Mouse (Mus musculus) macrophage (primary cell): ENCODE data around the gene Srsf7. TPM values are rescaled to one million over a fixed set of nuclear protein-coding genes. Genes with fewer than 3 reads are reported as not detected.

ENCODE experiments used
- H3K27ac ChIP-seq: fragments of 350-480 bp; formaldehyde crosslinking; 2 replicates; pipeline ENCODE4 v1.9.0; 2021
- H3K36me3 ChIP-seq: fragments of 350-480 bp; formaldehyde crosslinking; 2 replicates; pipeline ENCODE4 v1.9.0; 2021; ENCODE audit errors: inconsistent target
- H3K4me3 ChIP-seq: fragments of 350-480 bp; formaldehyde crosslinking; 2 replicates; pipeline ENCODE4 v1.9.0; 2021; ENCODE audit errors: inconsistent target
- H3K79me2 ChIP-seq: fragments of 350-480 bp; formaldehyde crosslinking; 2 replicates; pipeline ENCODE4 v1.9.0; 2021; ENCODE audit errors: inconsistent target
- WGBS: methylation state at CpG from one replicate; pipeline ENCODE4 v1.1.7; 2026; ENCODE audit warnings: inconsistent platforms; ENCODE audit not compliant: missing documents; 5-methylcytosine and 5-hydroxymethylcytosine counted together
- polyA plus RNA-seq: library from polyadenylated mRNA; stranded (reverse); fragments of 250-400 nt; gene quantifications from 3 replicates; pipeline ENCODE4 v1.2.4, GENCODE M21; 2018; ENCODE audit warnings: inconsistent platforms

Gene Srsf7
- polyA plus RNA-seq, 1 experiment from 2014 or later: 52.8 TPM

DNA sequence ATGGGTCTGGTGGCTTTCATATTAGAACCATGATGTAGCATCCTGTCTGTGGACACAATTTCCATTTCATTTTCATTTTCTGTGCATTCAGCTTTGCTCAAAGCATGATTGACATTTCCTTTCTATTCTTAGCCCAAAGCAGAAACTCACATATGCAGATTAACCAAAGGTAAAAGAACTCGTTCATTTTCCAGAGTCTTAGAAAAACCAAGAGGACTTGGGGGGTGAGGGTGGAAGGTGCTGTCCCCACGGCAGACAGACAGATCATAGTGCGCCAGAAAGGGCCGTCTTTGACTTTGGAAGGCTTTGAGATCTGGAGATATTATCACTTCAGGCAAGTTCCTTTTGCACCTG lies 31.7 kb downstream of the Srsf7 start:
- H3K4me3 ChIP-seq: no peak overlapping the region
- no peak overlapping the region for H3K27ac ChIP-seq
- no peaks in the 10 kb centered on the region for H3K36me3 ChIP-seq
- H3K79me2 ChIP-seq: no peaks in the 10 kb centered on the region
- 52% methylated on average over 4 of the region's 4 CpGs for WGBS

DNA sequence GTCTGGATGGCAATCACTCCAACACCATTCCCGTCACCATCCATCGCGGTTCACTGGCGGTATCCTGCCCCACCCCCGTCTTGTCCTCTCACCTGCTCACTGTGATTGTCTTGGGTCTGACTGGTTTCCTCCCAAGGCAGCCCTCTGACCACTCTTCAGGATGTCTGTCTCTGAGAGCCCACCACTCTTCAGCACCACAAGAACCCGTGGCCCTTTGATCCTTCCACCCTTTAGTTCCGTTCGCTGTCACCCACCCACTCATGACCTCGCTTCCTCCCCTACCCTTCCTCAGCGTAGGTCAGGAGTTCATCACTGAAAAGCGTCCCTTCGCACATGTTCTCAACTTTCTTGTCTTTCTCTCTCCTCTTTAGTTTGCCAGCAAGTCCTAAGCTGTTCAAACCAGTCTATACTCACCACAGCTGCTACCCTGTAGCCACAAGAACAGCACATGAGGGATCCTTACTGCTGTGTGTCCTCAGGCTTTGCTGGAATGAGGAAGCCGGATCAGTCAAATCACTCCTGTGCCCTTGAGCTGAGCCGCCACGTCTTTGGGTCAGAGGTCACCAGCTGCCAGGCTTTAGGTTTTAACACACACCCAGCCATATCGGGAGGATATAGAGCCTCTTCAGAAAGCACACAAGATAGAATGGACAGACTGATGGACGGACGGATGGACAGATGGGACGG lies 32.3 kb downstream of the Srsf7 start:
- H3K27ac ChIP-seq: no peak overlapping the region
- H3K79me2 ChIP-seq: no peaks in the 10 kb centered on the region
- WGBS: 60% methylated on average over 16 of the region's 19 CpGs

DNA sequence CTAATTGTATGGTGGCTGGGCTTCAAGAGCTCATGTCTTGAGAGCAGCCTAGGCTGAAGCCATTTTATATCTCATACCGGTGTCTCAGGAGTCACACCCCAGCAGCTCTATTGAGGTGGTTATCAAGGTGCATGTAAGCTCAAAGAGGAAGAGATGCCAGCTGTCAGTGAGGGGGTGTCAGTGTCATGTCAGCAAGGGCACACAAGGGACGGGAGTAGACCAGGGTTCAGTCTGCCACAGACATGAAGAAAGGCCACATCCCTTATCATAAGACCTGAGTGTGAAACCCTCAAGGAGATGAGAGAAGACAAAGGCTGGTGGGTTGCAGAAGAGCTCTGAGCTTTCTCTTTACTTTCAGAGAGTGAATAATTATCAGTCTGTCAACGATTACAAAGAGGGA lies 33.0 kb downstream of the Srsf7 start:
- H3K79me2 ChIP-seq: no peaks in the 10 kb centered on the region
- no peaks in the 10 kb centered on the region for H3K36me3 ChIP-seq
- no peak overlapping the region for H3K4me3 ChIP-seq
- whole genome bisulfite sequencing: 88% methylated on average over 3 of the region's 3 CpGs
- no peak overlapping the region for H3K27ac ChIP-seq

More for the DNA sequence above, 32.3 kb downstream of the Srsf7 start:
- Histone ChIP-seq H3K4me3 (no peak overlapping the region), H3K36me3 (no peaks in the 10 kb centered on the region)

DNA sequence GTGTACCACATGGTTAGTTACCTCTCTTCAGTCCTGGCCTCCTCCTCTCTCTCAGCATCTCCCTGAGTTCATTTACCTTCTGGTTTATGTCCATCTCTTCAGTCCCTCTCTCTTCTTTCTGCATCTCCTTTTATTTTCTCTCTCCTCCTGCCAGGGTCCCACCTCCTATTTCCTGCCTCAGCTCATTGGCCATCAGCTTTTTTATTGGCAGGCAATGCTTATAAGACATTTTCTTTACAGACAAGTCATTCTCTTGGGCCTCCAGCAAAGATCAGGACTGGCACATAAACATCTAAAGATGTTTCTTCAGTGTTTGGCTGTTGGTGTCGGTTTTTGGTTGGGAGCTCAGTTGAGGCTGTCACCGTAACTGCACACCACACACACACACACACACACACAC lies 33.4 kb downstream of the Srsf7 start:
- H3K79me2 ChIP-seq: no peaks in the 10 kb centered on the region
- 0 out of 2 replicates have a peak overlapping the region, but pooled peaks have one; percentile 60 for H3K27ac ChIP-seq
- H3K4me3 ChIP-seq: no peak overlapping the region
- 100% methylated on average over 2 of the region's 2 CpGs for WGBS
- no peaks in the 10 kb centered on the region for H3K36me3 ChIP-seq

DNA sequence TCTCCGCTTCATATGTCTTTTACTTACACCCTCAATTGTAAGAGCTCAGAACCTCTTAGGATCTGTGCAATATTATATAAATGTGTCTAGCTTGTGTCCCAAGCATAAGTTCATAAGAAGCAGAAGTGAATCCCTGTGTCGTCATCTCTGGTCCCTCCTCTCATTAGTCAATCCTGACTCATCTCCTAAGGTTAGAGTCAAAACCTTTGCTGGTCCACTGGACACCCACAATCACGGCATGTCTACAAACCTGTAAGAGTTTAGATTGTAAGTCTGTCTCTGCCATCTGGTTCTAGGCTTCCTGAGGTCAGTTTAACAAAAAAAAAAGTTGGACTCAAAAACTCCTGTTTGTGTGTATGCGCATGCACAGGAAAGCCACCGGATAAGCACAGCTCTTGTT lies 34.3 kb downstream of the Srsf7 start:
- Histone ChIP-seq H3K27ac (peak overlapping the region; percentile 60), H3K36me3 (no peaks in the 10 kb centered on the region), H3K79me2 (no peaks in the 10 kb centered on the region), H3K4me3 (no peak overlapping the region)
- 40% methylated on average over 5 of the region's 5 CpGs for WGBS

DNA sequence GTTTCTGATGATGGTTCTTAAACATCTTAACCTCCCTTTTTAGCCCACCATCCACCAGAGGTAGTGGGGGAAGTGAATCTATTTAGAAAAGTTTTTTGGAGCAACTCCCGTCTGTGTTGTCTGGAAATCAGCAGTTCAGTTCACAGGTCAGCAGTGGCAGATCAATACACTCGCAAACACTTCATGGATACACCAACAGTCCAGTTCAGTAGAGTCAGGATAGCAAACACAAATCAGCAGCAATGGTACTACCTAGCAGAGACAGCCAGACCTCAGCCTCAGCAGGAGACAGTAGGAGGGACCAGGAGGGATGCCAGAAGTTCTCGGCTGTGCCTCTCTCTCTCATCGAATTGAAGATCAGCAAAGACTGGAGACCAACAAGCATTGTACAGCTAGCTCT lies 35.2 kb downstream of the Srsf7 start:
- 94% methylated on average over 4 of the region's 4 CpGs for WGBS
- peak overlapping the region; percentile 60 for H3K27ac ChIP-seq

DNA sequence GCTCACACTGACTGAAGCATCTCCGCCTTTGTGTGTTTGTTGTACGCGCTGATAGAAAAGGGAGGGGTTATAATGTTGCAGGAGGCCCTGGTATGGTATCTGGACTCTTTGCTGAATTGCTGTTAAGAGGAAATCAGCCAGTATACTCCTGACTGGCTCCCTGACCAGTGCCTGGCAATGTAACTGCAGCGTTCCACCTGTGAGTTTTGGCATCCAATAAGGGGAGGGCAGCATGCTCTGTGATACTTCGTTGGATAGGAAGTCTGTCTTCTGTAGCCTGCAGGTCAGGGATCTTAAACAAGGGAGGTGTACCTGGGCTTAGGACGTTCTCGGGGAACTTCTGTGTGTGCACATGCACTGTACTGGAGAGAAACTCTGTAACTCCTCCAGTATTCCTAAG lies 36.2 kb downstream of the Srsf7 start:
- H3K79me2 ChIP-seq: no peaks in the 10 kb centered on the region
- 85% methylated on average over 7 of the region's 7 CpGs for WGBS
- H3K36me3 ChIP-seq: no peaks in the 10 kb centered on the region
- H3K4me3 ChIP-seq: no peak overlapping the region
- no peak overlapping the region for H3K27ac ChIP-seq

More for the DNA sequence above, 35.2 kb downstream of the Srsf7 start:
- Histone ChIP-seq H3K79me2 (no peaks in the 10 kb centered on the region), H3K36me3 (no peaks in the 10 kb centered on the region), H3K4me3 (no peak overlapping the region)

DNA sequence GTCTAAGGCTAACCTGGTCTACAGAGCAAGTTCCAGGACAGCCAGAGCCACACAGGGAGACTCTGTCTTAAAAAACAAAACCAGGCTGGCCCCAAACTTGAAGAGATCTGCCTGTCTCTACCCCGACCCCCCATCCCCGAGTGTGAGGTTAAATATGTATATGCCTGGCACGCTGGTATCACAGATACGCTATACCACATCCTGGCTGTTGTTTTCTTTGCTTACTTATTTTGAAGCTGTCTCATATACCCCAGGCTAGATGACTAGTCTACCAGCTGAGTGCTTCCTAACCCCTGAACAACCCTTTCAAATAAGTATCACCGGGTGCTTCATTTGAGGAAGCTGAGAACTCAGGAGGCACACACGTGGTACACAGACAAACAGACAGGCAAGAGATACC lies 37.3 kb downstream of the Srsf7 start:
- no peak overlapping the region for H3K27ac ChIP-seq
- WGBS: 90% methylated on average over 6 of the region's 6 CpGs
- H3K79me2 ChIP-seq: no peaks in the 10 kb centered on the region
- no peaks in the 10 kb centered on the region for H3K36me3 ChIP-seq
- no peak overlapping the region for H3K4me3 ChIP-seq

DNA sequence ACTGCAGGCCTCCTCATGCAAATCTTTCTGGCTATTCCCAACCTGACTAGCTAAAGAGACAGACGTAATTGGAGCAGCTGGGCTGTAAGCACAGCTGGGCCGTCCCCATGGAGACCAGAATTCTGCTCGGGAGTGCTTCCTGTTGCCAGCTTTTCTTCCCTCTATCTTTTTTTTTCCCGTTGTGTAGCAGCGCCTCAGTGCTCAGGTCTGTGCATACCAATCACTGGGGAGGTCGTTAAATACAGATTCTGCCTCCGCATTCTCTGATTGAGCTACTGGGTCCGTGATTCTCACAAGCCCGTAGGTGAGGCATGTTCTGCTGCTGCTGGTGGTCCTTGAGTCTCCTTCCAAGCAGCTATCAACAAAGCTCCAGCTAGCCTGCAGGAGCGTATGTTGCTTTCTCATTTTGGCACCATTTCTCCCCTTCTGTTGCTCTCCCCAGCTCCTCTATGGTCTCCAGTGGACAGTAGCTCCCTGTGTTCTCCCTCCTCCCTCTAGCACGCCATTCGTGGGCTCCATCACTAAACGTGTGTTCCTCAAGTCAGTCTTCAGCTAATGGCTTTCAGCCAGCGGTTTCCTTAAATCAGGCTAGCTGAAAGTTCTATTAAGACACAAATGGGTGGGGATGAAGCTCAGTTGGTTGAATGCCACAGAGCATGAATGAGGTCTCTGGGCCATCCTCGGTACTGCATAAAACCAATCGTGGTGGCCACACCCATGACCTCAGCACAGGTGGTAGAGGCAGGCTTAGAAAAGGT lies 38.5 kb downstream of the Srsf7 start:
- Histone ChIP-seq H3K79me2 (no peaks in the 10 kb centered on the region), H3K4me3 (no peak overlapping the region), H3K27ac (no peak overlapping the region), H3K36me3 (no peaks in the 10 kb centered on the region)
- 85% methylated on average over 15 of the region's 16 CpGs for WGBS

DNA sequence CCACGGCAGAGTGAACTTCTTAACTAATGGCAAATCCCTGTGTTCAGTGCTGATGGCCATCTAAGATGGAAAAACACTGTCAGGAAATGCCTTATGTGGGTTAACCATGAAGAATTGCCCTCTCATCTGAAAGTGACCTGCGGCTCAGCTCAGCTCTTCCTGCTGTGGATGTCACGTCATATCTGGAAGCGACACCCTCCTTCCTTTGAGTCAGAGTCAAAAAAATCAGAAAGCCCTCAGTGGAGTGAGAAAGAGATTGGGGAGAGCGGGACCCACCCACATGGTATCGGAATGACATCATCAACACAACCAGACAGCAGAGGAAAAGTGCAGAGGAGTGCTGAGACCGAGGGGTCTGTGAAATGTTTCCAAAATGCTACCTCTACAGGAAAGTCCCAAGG lies 39.3 kb downstream of the Srsf7 start:
- Histone ChIP-seq H3K4me3 (no peak overlapping the region), H3K79me2 (no peaks in the 10 kb centered on the region), H3K36me3 (no peaks in the 10 kb centered on the region), H3K27ac (no peak overlapping the region)
- WGBS: 80% methylated on average over 5 of the region's 7 CpGs

DNA sequence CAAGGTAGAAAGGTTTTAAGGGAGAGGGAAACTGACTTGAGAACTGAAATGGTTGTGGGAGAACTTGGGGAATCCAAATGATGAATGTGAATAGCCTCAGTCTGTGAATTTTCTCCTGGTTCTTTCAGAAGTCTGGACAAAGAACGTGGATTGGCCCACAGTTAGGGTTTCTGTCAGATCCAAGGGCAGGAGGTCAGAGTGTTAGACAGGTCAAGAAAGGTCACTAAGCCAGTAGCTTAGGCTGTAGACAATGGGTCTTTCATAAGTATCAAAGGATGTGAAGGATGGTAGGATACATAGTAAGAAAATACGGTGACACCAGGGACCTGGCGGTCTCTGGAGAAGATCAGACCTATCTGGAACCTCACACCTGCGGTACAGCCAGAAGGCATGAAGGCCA lies 39.7 kb downstream of the Srsf7 start:
- Histone ChIP-seq H3K4me3 (no peak overlapping the region), H3K27ac (no peak overlapping the region), H3K36me3 (no peaks in the 10 kb centered on the region), H3K79me2 (no peaks in the 10 kb centered on the region)
- 95% methylated on average over 4 of the region's 4 CpGs for WGBS

DNA sequence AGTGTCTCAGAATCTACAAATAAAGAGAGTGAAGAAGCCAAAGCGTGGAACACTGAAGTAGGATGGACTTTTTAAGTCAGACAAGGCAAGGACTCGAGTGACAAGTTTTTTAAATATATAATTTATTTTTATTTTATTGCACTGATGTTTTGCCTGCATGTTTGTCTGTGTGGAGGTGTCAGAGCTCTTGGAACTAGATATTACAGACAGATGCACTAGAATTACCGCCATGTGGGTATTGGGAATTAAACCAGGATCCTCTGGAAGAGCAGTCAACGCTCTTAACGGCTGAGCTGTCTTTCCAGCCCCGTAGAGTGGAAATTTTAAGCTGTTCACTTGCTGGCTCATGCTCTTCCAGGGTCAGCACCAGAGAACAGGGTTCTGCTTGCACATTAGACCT lies 40.8 kb downstream of the Srsf7 start:
- 90% methylated on average over 6 of the region's 6 CpGs for WGBS
- Histone ChIP-seq H3K79me2 (no peaks in the 10 kb centered on the region), H3K27ac (no peak overlapping the region), H3K4me3 (no peak overlapping the region), H3K36me3 (no peaks in the 10 kb centered on the region)

DNA sequence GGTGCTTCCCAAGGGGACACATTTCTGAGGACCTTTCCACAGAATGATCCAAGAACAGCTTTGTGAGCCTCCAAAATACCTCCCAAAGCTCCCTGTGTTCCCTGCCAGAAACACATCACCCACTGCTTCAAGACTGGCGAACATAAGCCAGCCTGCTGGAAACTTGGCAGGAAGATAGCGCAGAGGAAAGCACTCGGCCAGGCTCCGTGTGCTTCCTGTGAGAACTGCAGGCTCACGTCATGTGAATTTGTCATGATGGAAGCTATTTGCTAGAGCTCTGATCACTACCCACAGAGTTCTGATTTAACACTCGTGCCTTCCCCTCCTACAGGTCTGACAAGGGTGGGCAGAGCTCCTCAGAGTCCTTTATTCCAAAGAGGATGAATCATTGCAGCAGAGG lies 41.4 kb downstream of the Srsf7 start:
- Histone ChIP-seq H3K36me3 (no peaks in the 10 kb centered on the region), H3K79me2 (no peaks in the 10 kb centered on the region)
- 50% methylated on average over 6 of the region's 6 CpGs for WGBS

DNA sequence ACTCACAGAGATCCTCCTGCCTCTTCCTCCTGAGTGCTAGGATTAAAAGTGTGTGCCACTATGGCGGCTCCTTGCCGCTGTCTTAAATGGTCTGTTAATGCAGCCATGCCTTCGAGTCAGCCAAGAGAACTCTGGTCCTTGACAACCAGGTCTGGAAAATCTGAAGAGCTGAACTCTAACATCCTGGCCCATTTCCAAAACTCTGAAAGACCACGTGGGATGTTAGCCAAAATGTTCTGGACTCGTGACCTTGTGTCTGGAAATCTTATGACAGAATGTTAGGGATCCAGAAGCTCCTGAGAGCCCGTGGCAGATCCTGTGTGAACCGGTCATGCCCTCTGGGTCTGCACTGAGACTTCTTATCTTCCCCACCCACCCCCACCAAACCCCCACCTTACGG lies 43.1 kb downstream of the Srsf7 start:
- H3K27ac ChIP-seq: no peak overlapping the region
- no peaks in the 10 kb centered on the region for H3K79me2 ChIP-seq
- H3K36me3 ChIP-seq: no peaks in the 10 kb centered on the region
- no peak overlapping the region for H3K4me3 ChIP-seq
- 91% methylated on average over 8 of the region's 8 CpGs for WGBS

More for the DNA sequence above, 41.4 kb downstream of the Srsf7 start:
- no peak overlapping the region for H3K4me3 ChIP-seq
- H3K27ac ChIP-seq: no peak overlapping the region

DNA sequence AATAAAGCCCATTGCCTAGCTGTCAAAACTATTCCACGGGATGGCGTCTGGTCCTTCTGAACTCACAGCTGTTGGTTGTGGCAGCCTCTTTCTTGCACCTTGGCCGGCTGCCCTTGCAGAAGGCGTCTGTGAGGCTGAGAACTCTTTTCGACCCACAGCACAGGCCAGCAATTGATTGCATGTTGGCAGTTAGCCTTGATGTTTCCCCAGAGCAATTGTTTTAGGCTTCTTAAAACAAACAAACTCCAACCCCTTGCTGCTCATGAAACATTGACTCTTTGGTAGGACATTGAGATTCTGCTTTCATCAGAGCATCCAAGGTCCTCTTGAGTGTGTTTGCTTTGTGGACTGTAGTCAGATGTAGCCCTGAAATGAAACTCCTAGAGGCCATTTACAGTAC lies 46.7 kb downstream of the Srsf7 start:
- no peaks in the 10 kb centered on the region for H3K36me3 ChIP-seq
- H3K4me3 ChIP-seq: no peak overlapping the region
- H3K27ac ChIP-seq: no peak overlapping the region
- H3K79me2 ChIP-seq: no peaks in the 10 kb centered on the region
- 86% methylated on average over 5 of the region's 5 CpGs for WGBS
